Mouse (Mus musculus) heart, embryonic 15.5 days (tissue): ENCODE measurements around the gene Prpf3. TPM values are rescaled to one million over a fixed set of nuclear protein-coding genes. Genes with fewer than 3 reads are reported as not detected.
A peak's percentile ranks its signal among the peaks of the same experiment; 100 is the strongest.
"Not testable (repeated sequence)": the region's sequence is repeated elsewhere in the genome, so short reads cannot be mapped to it uniquely, and the experiment has no call there.

Experiments used
- ATAC-seq: fragments of 200-750 bp; cut with Nextera tagmentation; replicated peaks from 2 replicates; pipeline ENCODE4 v1.8.0; 2017; ENCODE audit warnings: low read depth, moderate TSS enrichment; ENCODE audit not compliant: insufficient number of reproducible peaks, insufficient read depth, low FRiP score
- H3K27ac ChIP-seq: fragments of 300-500 bp; sonication (generic); 2 replicates; pipeline ENCODE4 v1.5.1; 2015; ENCODE audit warnings: mild to moderate bottlenecking, inconsistent platforms
- H3K27me3 ChIP-seq: fragments of 300-500 bp; sonication (generic); 2 replicates; pipeline ENCODE4 v1.6.1; 2015; ENCODE audit warnings: inconsistent platforms
- H3K36me3 ChIP-seq: fragments of 300-500 bp; sonication (generic); 2 replicates; pipeline ENCODE4 v1.6.1; 2015; ENCODE audit warnings: mild to moderate bottlenecking, inconsistent platforms
- H3K4me1 ChIP-seq: fragments of 300-500 bp; sonication (generic); replicated peaks from 2 replicates; pipeline ENCODE4 v1.6.1; 2015; ENCODE audit warnings: inconsistent platforms
- H3K4me2 ChIP-seq: fragments of 300-500 bp; sonication (generic); 2 replicates; pipeline ENCODE4 v1.6.1; 2015; ENCODE audit warnings: inconsistent platforms, mild to moderate bottlenecking, moderate library complexity
- H3K4me3 ChIP-seq: fragments of 300-500 bp; sonication (generic); 2 replicates; pipeline ENCODE4 v1.5.1; 2015; ENCODE audit warnings: mild to moderate bottlenecking, inconsistent platforms
- H3K9ac ChIP-seq: fragments of 300-500 bp; sonication (generic); 2 replicates; pipeline ENCODE4 v1.6.1; 2015; ENCODE audit warnings: mild to moderate bottlenecking, inconsistent platforms
- H3K9me3 ChIP-seq: fragments of 300-500 bp; sonication (generic); replicated peaks from 2 replicates; pipeline ENCODE4 v1.6.1; 2016; ENCODE audit warnings: inconsistent platforms
- WGBS: fragments of 180-500 bp; shearing (Covaris S2); methylation state at CpG from one replicate; pipeline ENCODE4 v1.1.7; 2015; ENCODE audit warnings: mixed read lengths; 5-methylcytosine and 5-hydroxymethylcytosine counted together
- polyA plus RNA-seq: library from polyadenylated mRNA; unstranded; fragments of >200 nt; fragmentation: Nextera tagmentation; extraction: Ambion mirVana; gene quantifications from 2 replicates; pipeline ENCODE4 v1.2.1, GENCODE M21; 2015

The Prpf3 gene
- polyA plus RNA-seq, 1 experiment from 2014 or later = 27.5 TPM

DNA sequence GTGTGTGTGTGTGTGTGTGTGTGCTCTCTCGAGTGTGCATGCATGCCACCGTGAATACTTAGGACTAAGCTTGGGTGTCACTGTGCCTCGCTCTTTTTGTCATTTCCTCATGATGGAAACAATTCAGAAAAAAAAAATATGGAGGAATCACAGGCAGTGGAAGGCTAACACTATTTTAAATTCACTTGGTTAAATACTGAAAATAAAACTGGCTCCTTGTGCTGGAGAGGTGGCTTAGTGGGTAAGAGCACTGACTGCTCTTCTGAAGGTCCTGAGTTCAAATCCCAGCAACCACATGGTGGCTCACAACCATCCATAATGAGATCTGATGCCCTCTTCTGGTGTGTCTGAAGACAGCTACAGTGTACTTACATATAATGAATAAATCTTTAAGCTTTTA, 2.6 kb upstream of the Prpf3 start:
- not testable (repeated sequence) for H3K27me3 ChIP-seq, H3K4me3 ChIP-seq, H3K9ac ChIP-seq, H3K36me3 ChIP-seq, ATAC-seq, H3K4me2 ChIP-seq, H3K27ac ChIP-seq, H3K9me3 ChIP-seq
- 85% methylated on average over 3 of the region's 3 CpGs for WGBS
- H3K4me1 ChIP-seq = peaks cover 13% of the 10 kb centered on the region

DNA sequence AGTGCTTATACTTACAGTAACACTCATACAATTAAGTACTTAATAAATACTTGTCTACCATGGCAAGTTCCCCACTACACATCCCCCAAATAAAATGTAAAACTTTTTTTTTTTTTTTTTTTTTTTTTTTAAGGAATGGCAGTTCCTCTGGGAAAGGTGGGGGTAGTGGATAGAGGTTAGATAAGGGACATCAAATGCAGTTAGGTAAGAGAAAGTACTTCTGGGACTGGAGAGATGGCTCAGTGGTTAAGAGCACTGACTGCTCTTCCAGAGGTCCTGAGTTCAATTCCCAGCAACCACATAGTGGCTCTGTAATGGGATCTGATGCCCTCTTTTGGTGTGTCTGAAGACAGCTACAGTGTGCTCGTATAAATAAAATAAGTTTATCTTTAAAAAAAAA, 1.4 kb upstream of the Prpf3 start:
- H3K9ac ChIP-seq, H3K9me3 ChIP-seq, H3K27me3 ChIP-seq, ATAC-seq, H3K4me3 ChIP-seq, H3K27ac ChIP-seq, H3K4me2 ChIP-seq: not testable (repeated sequence)
- Histone ChIP-seq H3K4me1 (peaks cover 13% of the 10 kb centered on the region), H3K36me3 (peaks cover 14% of the 10 kb centered on the region)
- 90% methylated on average over 1 of the region's 1 CpGs for WGBS

DNA sequence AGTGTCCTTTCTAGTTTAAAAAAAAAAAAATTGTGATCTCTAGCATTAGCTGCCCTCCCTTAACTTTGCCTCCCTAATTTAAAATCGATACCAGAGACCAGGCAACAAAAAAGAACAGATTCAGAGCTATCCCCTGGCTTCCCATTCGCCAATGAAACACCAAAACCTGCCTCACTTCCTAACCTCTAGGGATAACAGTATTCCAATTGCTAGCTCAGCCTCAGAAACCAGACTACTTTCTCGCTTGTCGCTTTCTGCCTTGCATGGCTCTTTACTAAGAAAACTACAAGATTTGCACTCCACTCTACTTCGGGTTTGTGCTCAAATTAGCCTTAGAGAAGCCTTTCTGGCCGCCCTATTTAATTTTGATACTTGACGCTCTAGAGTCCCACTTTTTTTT, 430 bp upstream of the Prpf3 start:
- no peak; the same call in 1 of the 2 replicates for ATAC-seq
- WGBS = 21% methylated on average over 7 of the region's 7 CpGs

DNA sequence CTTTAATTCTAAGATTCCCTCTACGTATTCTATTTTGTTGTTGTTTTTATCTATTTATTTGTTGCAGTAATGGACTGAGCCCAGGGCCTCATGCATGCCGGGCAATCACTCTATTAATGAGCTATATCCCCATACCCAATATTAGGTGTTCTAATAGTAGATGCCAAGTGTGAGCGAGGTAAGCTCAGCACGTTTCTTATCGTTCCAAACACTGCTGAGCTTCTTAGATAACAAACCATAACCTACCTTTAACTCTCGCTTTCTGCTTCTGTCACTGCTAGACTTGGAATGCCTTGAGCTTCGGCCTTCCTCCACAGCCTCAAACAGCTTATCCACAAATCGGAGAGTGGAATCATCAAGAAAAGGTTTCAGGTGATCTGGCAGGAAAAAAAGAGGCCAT, 4.4 kb downstream of the Prpf3 start:
- no peak overlapping the region for H3K27ac ChIP-seq
- no peak overlapping the region for H3K4me2 ChIP-seq
- WGBS = 84% methylated on average over 8 of the region's 8 CpGs
- H3K27me3 ChIP-seq = no peaks in the 10 kb centered on the region
- no peak for ATAC-seq
- no peak overlapping the region for H3K4me3 ChIP-seq
- peaks cover 64% of the 10 kb centered on the region for H3K36me3 ChIP-seq
- H3K9ac ChIP-seq = no peak overlapping the region
- H3K9me3 ChIP-seq = no peaks in the 10 kb centered on the region
- peaks cover 15% of the 10 kb centered on the region for H3K4me1 ChIP-seq

More for the DNA sequence above, 430 bp upstream of the Prpf3 start:
- Histone ChIP-seq H3K9me3 (no peaks in the 10 kb centered on the region), H3K4me2 (peak overlapping the region; percentile 78), H3K4me1 (peaks cover 13% of the 10 kb centered on the region), H3K36me3 (peaks cover 21% of the 10 kb centered on the region), H3K27ac (peak overlapping the region; percentile 79), H3K4me3 (peak overlapping the region; percentile 82), H3K9ac (peak overlapping the region; percentile 93), H3K27me3 (no peaks in the 10 kb centered on the region)

DNA sequence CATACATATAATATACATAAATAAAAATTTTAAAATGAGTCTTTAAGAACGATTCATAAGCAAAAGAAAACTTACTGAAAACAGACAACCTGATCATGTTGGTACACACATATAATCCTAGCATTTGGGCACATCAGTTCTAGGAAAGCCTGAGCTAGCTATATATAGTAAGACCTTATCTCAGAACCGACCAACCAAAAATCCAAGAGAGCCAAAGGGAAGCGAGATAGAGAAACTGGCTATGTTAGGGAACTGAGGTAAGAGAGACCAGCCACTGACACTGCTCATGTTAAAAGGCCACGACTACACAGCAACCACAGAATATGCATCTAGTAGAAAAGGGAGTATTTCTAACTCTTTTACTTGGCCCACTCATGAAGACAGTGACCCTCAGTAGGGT, 5.1 kb downstream of the Prpf3 start:
- no peak overlapping the region for H3K4me3 ChIP-seq
- peak overlapping the region; percentile 74 for H3K27ac ChIP-seq
- H3K4me2 ChIP-seq = 0 out of 2 replicates have a peak overlapping the region, but pooled peaks have one; percentile 9
- H3K27me3 ChIP-seq = no peaks in the 10 kb centered on the region
- 30% methylated on average over 4 of the region's 4 CpGs for WGBS
- no peak overlapping the region for H3K9ac ChIP-seq
- no peaks in the 10 kb centered on the region for H3K9me3 ChIP-seq
- peaks cover 70% of the 10 kb centered on the region for H3K36me3 ChIP-seq
- ATAC-seq = no peak; the same call in 1 of the 2 replicates
- peaks cover 12% of the 10 kb centered on the region for H3K4me1 ChIP-seq

DNA sequence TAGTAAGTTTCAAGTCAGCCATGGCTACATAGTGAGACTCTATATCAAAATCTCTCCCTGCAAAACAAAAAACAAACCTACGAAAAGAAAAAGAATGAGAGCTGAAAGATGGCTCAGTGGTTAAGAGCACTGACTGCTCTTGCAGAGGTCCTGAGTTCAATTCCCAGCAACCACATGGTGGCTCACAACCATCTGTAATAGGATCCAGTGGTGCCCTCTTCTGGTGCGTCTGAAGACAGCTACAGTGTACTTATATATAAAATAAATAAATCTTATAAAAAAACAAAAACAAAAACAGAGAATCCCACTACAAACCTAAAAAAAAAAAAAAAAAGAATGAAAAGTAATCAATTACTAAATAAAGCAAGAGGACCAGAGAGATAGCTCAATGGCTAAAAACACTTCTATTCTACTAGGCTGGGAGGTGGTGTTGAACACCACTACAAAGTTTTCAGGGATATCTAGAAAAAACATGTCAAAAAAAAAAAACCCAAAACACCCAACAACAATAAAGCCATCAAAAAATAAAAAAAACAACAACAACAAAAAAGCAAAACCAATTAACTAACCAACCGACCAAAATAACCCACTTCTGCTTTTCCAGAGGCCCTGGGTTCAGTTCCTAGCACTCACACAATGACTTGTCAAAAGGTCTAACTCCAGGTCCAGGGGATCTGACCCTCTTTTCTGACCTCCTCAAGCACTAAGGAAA, 13.0 kb downstream of the Prpf3 start:
- no peak overlapping the region for H3K4me2 ChIP-seq
- WGBS = 85% methylated on average over 3 of the region's 3 CpGs
- no peaks in the 10 kb centered on the region for H3K4me1 ChIP-seq
- no peaks in the 10 kb centered on the region for H3K27me3 ChIP-seq
- H3K9ac ChIP-seq = no peak overlapping the region
- no peak for ATAC-seq
- no peak overlapping the region for H3K4me3 ChIP-seq
- no peak overlapping the region for H3K27ac ChIP-seq
- no peaks in the 10 kb centered on the region for H3K9me3 ChIP-seq
- peaks cover 85% of the 10 kb centered on the region for H3K36me3 ChIP-seq

DNA sequence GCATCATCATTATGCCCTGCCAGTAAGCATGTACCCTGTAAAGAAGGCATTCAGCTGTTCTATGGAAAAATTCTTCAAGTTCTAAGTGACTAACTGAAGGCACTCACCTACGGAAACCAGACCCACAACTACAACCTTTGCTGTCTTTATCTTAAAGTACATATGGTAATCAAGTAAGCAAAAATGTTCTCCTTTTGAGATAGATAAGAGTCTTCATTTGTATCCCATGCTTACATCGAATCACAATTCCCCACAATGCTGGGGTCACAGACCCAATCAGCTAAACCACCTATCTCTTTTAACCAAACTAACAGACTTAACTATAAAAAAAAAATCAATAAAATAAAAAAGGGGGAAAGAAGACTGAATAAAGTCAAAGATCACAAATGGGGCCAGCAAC, 16.4 kb downstream of the Prpf3 start:
- Histone ChIP-seq H3K9me3 (no peaks in the 10 kb centered on the region), H3K27me3 (no peaks in the 10 kb centered on the region), H3K27ac (no peak overlapping the region), H3K9ac (no peak overlapping the region), H3K4me3 (no peak overlapping the region), H3K4me2 (no peak overlapping the region), H3K36me3 (peaks cover 77% of the 10 kb centered on the region), H3K4me1 (no peaks in the 10 kb centered on the region)
- no peak for ATAC-seq
- 87% methylated on average over 2 of the region's 2 CpGs for WGBS

DNA sequence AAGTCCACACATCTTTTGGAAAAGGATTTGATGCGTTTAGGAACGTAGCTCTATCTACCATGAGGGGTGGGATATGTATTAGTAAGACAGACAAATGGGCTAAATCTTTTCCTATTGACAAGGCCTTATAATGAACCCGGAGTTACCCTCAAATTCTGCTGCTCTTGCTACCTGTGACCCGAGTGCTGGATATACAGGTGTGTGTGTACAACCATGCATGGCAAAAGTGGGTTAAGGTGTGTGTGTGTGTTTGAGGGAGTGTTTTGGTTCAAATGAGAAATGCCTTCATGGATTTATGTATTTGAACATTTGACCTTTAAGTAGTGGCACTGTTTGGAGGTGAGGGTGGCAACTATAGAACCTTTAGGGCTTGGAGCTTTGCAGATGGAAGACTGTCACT, 26.6 kb downstream of the Prpf3 start:
- H3K4me2 ChIP-seq = no peak overlapping the region
- H3K4me3 ChIP-seq = no peak overlapping the region
- no peak overlapping the region for H3K27ac ChIP-seq
- ATAC-seq = no peak
- no peaks in the 10 kb centered on the region for H3K9me3 ChIP-seq
- no peaks in the 10 kb centered on the region for H3K4me1 ChIP-seq
- H3K36me3 ChIP-seq = peaks cover 63% of the 10 kb centered on the region
- no peaks in the 10 kb centered on the region for H3K27me3 ChIP-seq
- 95% methylated on average over 4 of the region's 4 CpGs for WGBS
- no peak overlapping the region for H3K9ac ChIP-seq

DNA sequence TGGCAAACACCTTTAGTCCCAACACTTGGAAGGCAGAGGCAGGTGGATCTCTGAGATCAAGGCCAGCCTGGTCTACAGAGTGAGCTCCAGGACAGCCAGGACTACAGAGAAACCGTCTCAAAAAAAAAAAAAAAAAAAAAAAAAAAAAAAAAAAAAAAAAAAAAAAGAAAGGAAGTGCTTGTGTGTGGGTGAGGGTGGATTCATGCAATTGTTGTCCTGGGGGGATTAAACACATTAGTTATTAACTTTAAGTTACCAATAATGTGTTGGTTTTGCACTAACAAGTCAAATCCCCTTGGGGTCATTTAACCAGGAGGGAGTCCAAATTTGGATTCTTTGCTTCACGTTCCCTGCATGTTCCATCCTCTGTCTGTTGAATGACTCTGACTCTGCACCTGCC, 29.4 kb downstream of the Prpf3 start:
- 62% methylated on average over 2 of the region's 2 CpGs for WGBS
- Histone ChIP-seq H3K4me1 (no peaks in the 10 kb centered on the region), H3K9ac (no peak overlapping the region), H3K27ac (no peak overlapping the region), H3K27me3 (no peaks in the 10 kb centered on the region), H3K9me3 (no peaks in the 10 kb centered on the region), H3K36me3 (peaks cover 35% of the 10 kb centered on the region), H3K4me3 (no peak overlapping the region), H3K4me2 (no peak overlapping the region)
- no peak for ATAC-seq

DNA sequence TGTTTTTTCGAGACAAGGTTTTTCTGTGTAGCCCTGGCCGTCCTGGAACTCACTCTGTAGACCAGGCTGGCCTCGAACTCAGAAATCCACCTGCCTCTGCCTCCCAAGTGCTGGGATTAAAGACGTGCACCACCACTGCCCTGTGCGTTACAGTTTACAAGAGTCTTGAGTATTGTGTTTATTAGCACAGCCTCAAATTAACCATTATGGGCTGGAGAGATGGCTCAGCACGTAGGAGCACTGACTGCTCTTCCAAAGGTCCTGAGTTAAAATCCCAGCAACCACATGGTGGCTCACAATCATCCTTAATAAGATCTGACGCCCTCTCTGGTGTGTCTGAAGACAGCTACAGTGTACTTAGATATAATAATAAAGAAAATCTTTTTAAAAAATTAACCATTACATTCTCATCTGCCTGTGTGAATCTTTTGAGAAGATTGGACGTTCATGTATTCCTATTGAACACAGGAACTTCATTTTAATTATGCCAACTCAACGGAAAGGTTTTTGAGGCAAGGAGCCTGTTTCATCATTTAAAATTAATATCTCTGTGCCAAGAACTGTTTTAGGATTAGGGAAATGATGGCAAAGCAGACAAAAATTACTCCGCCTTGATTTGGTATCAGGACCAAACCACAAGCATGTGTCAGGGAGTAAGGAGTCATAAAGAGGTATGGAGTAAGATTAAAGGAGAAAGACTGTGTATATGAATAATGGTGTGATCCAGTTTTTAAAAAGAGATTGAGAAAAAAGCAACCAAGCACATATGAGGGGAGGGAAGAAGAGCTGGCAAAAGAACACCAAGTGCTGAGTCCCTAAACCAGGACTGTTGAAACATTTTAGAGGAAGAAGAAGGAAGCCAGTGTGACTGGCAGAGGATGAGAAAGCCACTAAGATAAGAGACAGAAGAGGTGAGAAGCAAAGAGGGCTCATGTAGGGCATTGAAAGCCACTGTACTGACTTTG, 35.4 kb downstream of the Prpf3 start:
- ATAC-seq = no peak
- Histone ChIP-seq H3K4me3 (peak overlapping the region; percentile 85), H3K27ac (peak overlapping the region; percentile 99), H3K27me3 (no peaks in the 10 kb centered on the region), H3K4me2 (peak overlapping the region; percentile 64), H3K9me3 (no peaks in the 10 kb centered on the region), H3K4me1 (peaks cover 18% of the 10 kb centered on the region), H3K9ac (peak overlapping the region; percentile 75), H3K36me3 (no peaks in the 10 kb centered on the region)
- WGBS = 35% methylated on average over 10 of the region's 10 CpGs

DNA sequence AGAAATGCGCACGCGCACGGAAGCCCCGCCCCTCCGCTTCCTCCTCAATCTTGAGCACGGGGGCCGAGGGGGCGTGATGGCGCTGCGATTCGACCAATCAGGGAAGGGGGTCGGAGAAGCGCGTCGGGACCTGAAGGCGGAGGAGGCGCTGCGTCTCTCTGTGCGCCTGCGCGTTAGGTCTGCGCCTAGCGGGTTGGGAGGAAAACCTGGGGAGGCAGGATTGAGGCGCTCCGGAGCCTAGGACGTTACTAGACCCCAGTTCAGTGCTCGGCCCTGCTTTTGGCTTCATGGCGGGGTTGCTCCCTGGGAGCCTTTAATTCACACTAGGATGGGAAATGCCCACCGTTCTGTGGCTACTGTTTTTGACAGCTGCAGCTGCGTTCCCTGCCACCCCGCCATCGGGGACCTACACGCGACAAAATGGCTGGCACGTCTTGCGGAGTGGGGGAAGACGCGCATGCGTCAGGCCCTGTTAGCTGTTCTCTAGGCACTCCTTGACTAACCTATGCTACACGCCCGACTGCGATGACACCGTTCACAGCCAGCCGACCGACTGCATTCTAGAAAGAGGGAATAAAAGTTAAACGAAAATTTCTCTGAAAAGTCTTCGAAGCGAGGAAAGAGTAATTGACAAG, 36.2 kb downstream of the Prpf3 start:
- peak overlapping the region; percentile 85 for H3K4me3 ChIP-seq
- H3K27me3 ChIP-seq = no peaks in the 10 kb centered on the region
- under 1% methylated on average over 49 of the region's 49 CpGs for WGBS
- H3K4me1 ChIP-seq = peaks cover 18% of the 10 kb centered on the region
- H3K4me2 ChIP-seq = peak overlapping the region; percentile 64
- H3K9ac ChIP-seq = peak overlapping the region; percentile 75
- peak; percentile 95 for ATAC-seq
- peak overlapping the region; percentile 99 for H3K27ac ChIP-seq
- H3K36me3 ChIP-seq = no peaks in the 10 kb centered on the region
- no peaks in the 10 kb centered on the region for H3K9me3 ChIP-seq
